Mouse (Mus musculus): ENCODE measurements around the gene Ncs1. TPM values are rescaled to one million over a fixed set of nuclear protein-coding genes. Genes with fewer than 3 reads are reported as not detected.
A peak's percentile ranks its signal among the peaks of the same experiment; 100 is the strongest.

Gene Ncs1
- polyA plus RNA-seq, 1 experiment = 0.75 TPM

GRCm38 (mm10) chr2:31318162-31318561 is 72.5 kb downstream of the Ncs1 start:
- TF ChIP-seq POLR2A (IDR thresholded peaks at IDR 0.05; ENCODE audit: low read depth, low read length) (no peak), CTCF (IDR thresholded peaks at IDR 0.05; ENCODE audit: extremely low read depth, insufficient read length, insufficient replicate concordance, low read depth, low read length) (no peak)
- peaks cover 4% of the 10 kb centered on the region; the same call in 1 of the 2 replicates for H3K27me3 ChIP-seq (ENCODE audit: control insufficient read depth, insufficient read depth, low read length)
- WGBS = 10% methylated on average over 2 of the region's 2 CpGs
- H3K4me3 ChIP-seq (ENCODE audit: low read depth, low read length) = no peak overlapping the region
- no peaks in the 10 kb centered on the region for H3K4me1 ChIP-seq (ENCODE audit: control insufficient read depth, insufficient read depth, insufficient read length, low read length)
- peak overlapping the region; percentile 61 for H3K27ac ChIP-seq (ENCODE audit: insufficient read depth, low read depth, low read length)
- H3K36me3 ChIP-seq (ENCODE audit: control insufficient read depth, insufficient read depth, low read length) = no peaks in the 10 kb centered on the region

- H3K27ac ChIP-seq (ENCODE audit: insufficient read depth, low read depth, low read length) = peak overlapping the region; percentile 30; the same call in 1 of the 2 replicates
- H3K4me3 ChIP-seq (ENCODE audit: low read depth, low read length) = no peak overlapping the region
- WGBS = 57% methylated on average over 2 of the region's 2 CpGs
- no peaks in the 10 kb centered on the region; the same call in 1 of the 2 replicates for H3K27me3 ChIP-seq (ENCODE audit: control insufficient read depth, insufficient read depth, low read length)
- H3K36me3 ChIP-seq (ENCODE audit: control insufficient read depth, insufficient read depth, low read length) = no peaks in the 10 kb centered on the region
- peaks cover 3% of the 10 kb centered on the region; the same call in 1 of the 2 replicates for H3K4me1 ChIP-seq (ENCODE audit: control insufficient read depth, insufficient read depth, insufficient read length, low read length)
- TF ChIP-seq POLR2A (IDR thresholded peaks at IDR 0.05; ENCODE audit: low read depth, low read length) (no peak), CTCF (IDR thresholded peaks at IDR 0.05; ENCODE audit: extremely low read depth, insufficient read length, insufficient replicate concordance, low read depth, low read length) (no peak)
Measured at GRCm38 (mm10) chr2:31319200-31319599, 73.6 kb downstream of the Ncs1 start.

- Histone ChIP-seq H3K4me3 (ENCODE audit: low read depth, low read length) (no peak overlapping the region), H3K36me3 (ENCODE audit: control insufficient read depth, insufficient read depth, low read length) (no peaks in the 10 kb centered on the region), H3K27ac (ENCODE audit: insufficient read depth, low read depth, low read length) (no peak overlapping the region), H3K4me1 (ENCODE audit: control insufficient read depth, insufficient read depth, insufficient read length, low read length) (peaks cover 3% of the 10 kb centered on the region; the same call in 1 of the 2 replicates), H3K27me3 (ENCODE audit: control insufficient read depth, insufficient read depth, low read length) (no peaks in the 10 kb centered on the region)
- TF ChIP-seq CTCF (IDR thresholded peaks at IDR 0.05; ENCODE audit: extremely low read depth, insufficient read length, insufficient replicate concordance, low read depth, low read length) (no peak), POLR2A (IDR thresholded peaks at IDR 0.05; ENCODE audit: low read depth, low read length) (no peak)
- 41% methylated on average over 10 of the region's 10 CpGs for WGBS
Measured at GRCm38 (mm10) chr2:31327186-31327585, 81.6 kb downstream of the Ncs1 start.

GRCm38 (mm10) chr2:31337706-31338330 is 92.2 kb downstream of the Ncs1 start:
- Histone ChIP-seq H3K4me3 (ENCODE audit: low read depth, low read length) (no peak overlapping the region), H3K27ac (ENCODE audit: insufficient read depth, low read depth, low read length) (peak overlapping the region; percentile 49), H3K27me3 (ENCODE audit: control insufficient read depth, insufficient read depth, low read length) (no peaks in the 10 kb centered on the region), H3K36me3 (ENCODE audit: control insufficient read depth, insufficient read depth, low read length) (no peaks in the 10 kb centered on the region), H3K4me1 (ENCODE audit: control insufficient read depth, insufficient read depth, insufficient read length, low read length) (no peaks in the 10 kb centered on the region; the same call in 1 of the 2 replicates)
- TF ChIP-seq POLR2A (IDR thresholded peaks at IDR 0.05; ENCODE audit: low read depth, low read length) (no peak), CTCF (IDR thresholded peaks at IDR 0.05; ENCODE audit: extremely low read depth, insufficient read length, insufficient replicate concordance, low read depth, low read length) (no peak)
- 39% methylated on average over 12 of the region's 12 CpGs for WGBS

GRCm38 (mm10) chr2:31339826-31340225 is 94.2 kb downstream of the Ncs1 start:
- H3K27me3 ChIP-seq (ENCODE audit: control insufficient read depth, insufficient read depth, low read length) = no peaks in the 10 kb centered on the region
- H3K4me1 ChIP-seq (ENCODE audit: control insufficient read depth, insufficient read depth, insufficient read length, low read length) = no peaks in the 10 kb centered on the region; the same call in 1 of the 2 replicates
- H3K4me3 ChIP-seq (ENCODE audit: low read depth, low read length) = no peak overlapping the region
- WGBS = 58% methylated on average over 9 of the region's 9 CpGs
- TF ChIP-seq CTCF (IDR thresholded peaks at IDR 0.05; ENCODE audit: extremely low read depth, insufficient read length, insufficient replicate concordance, low read depth, low read length) = no peak
- peak overlapping the region; percentile 59 for H3K27ac ChIP-seq (ENCODE audit: insufficient read depth, low read depth, low read length)
- H3K36me3 ChIP-seq (ENCODE audit: control insufficient read depth, insufficient read depth, low read length) = no peaks in the 10 kb centered on the region

- 66% methylated on average over 8 of the region's 8 CpGs for WGBS
- Histone ChIP-seq H3K27me3 (ENCODE audit: control insufficient read depth, insufficient read depth, low read length) (no peaks in the 10 kb centered on the region), H3K27ac (ENCODE audit: insufficient read depth, low read depth, low read length) (no peak overlapping the region), H3K4me3 (ENCODE audit: low read depth, low read length) (no peak overlapping the region), H3K4me1 (ENCODE audit: control insufficient read depth, insufficient read depth, insufficient read length, low read length) (no peaks in the 10 kb centered on the region; the same call in 1 of the 2 replicates), H3K36me3 (ENCODE audit: control insufficient read depth, insufficient read depth, low read length) (no peaks in the 10 kb centered on the region)
- TF ChIP-seq CTCF (IDR thresholded peaks at IDR 0.05; ENCODE audit: extremely low read depth, insufficient read length, insufficient replicate concordance, low read depth, low read length) (no peak), POLR2A (IDR thresholded peaks at IDR 0.05; ENCODE audit: low read depth, low read length) (no peak)
Measured at GRCm38 (mm10) chr2:31341726-31342535, 96.3 kb downstream of the Ncs1 start.

Other genes starting within 250 kb of the Ncs1 start
- gene Fnbp1, start 103.8 kb upstream of the Ncs1 start, polyA plus RNA-seq (2012; rRNA removed) = 20.3 and 28.6 TPM in 2 replicates
- gene Gpr107, start 93.5 kb upstream of the Ncs1 start, polyA plus RNA-seq (2012; rRNA removed) = 14.8 and 30.5 TPM in 2 replicates
- gene Hmcn2, start 68.6 kb downstream of the Ncs1 start, polyA plus RNA-seq (2012; rRNA removed) = 87.3 and 147 TPM in 2 replicates
- gene Ass1, start 224.4 kb downstream of the Ncs1 start, polyA plus RNA-seq (2012; rRNA removed) = 4.3 and 5.2 TPM in 2 replicates